Mouse (Mus musculus): ENCODE results near the gene Col8a2. TPM values are rescaled to one million over a fixed set of nuclear protein-coding genes. Genes with fewer than 3 reads are reported as not detected.

The Col8a2 gene
- total RNA-seq (2015; ENCODE audit: low replicate concordance) (not detected in 2 replicates), total RNA-seq (2017; ENCODE audit: low replicate concordance) (not detected in 2 replicates)

DNA sequence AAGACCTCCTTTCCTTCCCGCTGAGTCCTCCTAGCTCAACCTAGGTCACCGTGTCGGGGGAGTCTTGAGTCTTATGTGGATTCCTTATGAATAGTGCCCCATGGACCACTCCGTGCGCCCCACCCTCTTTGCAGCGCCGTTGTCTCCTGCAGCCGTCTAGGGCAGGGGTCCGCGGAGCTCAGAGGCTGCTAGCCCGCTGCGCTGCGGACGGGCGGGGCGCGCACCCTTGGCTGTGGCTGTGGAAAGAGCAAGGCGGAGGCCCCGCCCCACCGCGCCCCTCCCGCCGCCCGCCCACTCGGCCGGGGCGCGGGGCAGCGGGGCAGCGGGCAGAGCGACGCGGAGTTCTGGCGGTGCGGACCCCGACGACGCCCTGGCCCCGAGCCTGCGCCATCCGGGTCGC, at the start of gene Col8a2:
Gene Col8a2 (plus strand): TSS at position 302 of the 400 bp plus-strand sequence.
- ATAC-seq (replicated peaks; ENCODE audit: low FRiP score, poor library complexity, severe bottlenecking): no peak

DNA sequence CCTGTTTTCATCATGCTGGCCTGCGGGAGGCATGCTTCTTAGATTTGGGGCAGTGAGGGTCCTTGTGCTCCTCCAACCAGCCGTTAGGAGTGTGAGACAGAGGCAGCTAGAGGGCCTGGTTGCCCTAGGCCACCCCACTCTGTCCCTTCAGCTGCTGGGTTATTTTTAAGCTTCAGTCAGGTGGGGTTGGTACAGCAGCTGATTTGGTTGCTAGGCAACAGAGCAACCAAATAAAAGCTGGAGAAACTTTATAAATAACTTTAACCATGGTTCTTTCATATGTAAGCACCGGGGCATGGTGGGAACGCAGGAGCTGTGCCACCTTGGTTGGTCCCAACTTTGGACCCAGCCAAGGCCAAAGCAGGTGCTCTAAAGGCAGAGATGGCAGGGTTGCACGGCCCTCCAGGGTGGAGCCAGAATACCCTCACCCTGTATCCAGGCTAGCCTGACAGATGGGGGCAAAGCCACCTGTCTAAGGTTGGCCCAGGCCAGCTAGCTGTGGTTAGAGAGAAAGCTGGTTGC, 48.8 kb upstream of the Col8a2 start:
- ATAC-seq (replicated peaks; ENCODE audit: low FRiP score, poor library complexity, severe bottlenecking): no peak

DNA sequence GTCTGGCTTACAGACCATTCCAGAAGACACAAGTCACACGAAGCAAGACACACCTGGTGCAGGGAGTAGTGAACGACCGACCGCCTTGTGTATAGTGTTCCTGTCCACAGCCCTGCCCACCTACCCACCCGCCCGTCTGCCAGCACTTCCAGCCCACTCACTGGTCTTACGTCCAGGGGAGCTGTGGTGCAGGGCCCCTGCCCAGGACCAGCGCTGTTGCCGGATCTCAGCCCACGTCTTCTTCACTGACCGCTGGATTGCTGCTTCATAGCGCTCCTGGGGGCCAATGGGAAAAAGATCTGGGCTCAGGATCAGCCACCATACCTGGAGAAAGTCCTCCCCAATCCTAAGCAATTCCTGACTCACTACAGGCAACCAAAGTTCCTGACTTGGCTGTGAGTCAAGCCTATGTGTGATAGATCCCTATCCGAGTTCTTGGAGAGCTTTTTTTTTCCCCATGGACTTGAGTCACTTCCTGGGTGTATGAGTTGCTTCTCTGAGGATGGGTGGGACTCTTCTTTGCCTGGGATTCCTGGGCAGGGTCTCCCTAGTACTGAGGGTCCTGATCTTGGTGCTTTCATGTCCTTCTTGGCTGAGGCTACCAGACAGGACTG, 46.6 kb upstream of the Col8a2 start:
- no peak for ATAC-seq (replicated peaks; ENCODE audit: low FRiP score, poor library complexity, severe bottlenecking)

DNA sequence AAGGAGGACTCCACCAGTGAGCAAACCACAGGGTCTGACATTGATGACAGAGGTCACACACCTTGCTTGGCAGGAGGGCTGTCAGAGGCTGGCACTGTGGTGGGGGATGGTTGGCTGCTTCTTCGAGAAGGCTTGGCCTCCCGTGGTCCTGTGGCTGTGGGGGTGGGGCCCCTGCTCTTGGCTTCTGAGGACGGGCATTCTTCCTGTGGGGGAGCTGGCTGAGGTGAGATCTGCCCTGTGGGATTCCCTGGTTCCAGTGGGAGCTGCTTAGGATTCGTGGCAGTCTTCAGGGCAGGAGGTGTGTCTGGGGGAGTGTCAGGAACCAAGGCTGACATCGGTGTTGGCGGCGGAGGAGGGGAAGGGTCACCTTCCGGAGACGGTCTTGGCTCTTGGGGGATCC, 44.6 kb upstream of the Col8a2 start:
- no peak for ATAC-seq (replicated peaks; ENCODE audit: low FRiP score, poor library complexity, severe bottlenecking)

DNA sequence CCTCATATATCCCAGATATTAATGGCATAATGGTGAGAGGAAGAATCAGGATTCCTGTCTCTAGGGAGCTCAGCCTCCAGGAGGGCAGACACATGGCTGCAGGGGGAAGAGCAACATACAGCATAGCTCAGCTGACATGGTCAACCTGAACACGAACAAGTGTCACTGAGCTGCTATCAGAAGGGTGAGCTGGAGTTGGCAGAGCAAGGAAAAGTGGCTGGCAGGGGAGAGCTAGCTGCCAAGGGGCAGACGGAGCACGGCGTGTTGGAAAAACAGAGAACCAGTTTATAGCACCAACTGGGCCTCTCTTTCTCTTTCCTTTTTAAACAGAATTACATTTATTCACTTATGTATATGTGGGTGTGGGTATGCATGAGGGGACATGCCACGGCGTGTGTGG, 44.1 kb upstream of the Col8a2 start:
- no peak for ATAC-seq (replicated peaks; ENCODE audit: low FRiP score, poor library complexity, severe bottlenecking)

DNA sequence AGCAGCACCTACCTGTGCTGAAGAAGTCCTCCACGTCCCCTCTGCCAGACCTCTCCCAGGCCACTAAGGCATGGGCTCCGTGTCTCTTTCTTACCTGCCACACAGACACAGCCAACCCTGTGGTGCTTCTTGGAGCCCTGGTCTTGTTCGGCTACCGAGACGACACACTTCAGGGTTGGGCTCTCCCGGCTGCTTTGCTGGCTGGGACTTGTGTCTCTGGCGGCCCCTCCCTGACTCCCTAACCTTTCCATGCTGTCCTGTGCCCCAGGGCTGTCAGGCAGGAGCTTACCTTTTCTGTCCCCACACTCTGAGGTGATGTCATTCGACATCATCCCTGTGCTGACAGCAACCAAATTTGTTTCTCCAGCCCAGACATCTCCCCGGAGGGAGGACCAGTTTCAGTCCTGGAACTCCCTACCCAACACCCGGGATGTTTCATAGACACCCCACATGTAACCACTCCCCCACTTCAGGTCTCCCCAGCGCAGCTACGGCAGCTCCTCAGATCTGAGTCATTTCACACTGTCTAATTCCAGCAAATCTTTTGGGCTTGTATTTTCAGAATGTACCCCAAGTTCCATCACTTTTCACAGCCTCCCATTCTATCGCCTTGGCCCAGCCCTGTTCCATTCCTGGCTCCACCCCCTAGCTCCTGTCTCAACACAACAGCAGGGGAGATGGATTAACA, 40.2 kb upstream of the Col8a2 start:
- no peak for ATAC-seq (replicated peaks; ENCODE audit: low FRiP score, poor library complexity, severe bottlenecking)

DNA sequence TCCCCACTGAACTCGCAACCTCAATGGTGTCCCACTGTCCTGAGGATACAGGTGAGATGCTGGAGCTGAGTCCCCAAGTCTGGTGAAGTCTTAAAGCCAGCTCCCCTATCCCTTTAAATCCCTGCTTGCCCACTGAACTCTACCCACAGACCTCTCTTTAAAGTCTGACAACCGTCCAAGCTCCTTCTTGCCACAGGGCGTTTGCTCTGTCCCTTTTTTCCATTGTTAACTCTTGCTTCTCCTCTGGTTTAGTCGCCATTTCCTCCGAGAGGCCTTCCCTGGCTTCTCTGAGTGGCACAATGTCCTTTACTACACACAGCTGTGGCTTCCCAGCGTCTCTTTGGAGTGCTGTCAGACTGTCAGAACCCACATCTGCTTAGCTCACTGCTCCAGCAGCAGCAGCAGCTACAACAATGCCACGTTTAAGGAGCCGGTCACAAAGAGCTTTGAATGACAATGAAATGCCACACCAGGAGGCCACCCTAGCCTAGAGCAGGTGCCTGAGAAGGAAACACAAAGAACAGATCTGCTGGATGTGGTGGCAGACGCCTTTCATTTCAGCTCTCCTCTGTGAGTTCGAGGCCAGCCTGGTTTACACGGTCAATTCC, 38.2 kb upstream of the Col8a2 start:
- ATAC-seq (replicated peaks; ENCODE audit: low FRiP score, poor library complexity, severe bottlenecking): no peak

DNA sequence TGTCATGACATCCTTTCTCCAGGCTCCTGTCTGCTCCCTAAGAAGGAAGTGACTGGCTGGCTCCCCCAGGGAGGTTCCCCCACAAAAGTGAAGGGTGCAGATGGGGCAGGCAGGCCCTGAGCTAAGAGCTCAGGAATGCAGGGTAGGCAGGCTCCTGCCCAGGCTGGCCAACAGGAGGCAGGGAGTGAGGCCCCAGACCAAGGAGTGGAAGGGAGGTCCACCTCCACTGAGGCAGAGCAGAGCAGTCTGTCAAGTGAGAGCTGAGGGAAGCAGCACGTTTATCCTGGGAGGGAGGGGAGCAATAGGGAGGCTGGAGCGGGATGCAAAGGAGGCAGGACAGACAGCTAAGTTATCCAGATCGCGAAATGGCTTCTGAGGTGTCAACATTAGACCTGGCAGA, 35.9 kb upstream of the Col8a2 start:
- no peak for ATAC-seq (replicated peaks; ENCODE audit: low FRiP score, poor library complexity, severe bottlenecking)

DNA sequence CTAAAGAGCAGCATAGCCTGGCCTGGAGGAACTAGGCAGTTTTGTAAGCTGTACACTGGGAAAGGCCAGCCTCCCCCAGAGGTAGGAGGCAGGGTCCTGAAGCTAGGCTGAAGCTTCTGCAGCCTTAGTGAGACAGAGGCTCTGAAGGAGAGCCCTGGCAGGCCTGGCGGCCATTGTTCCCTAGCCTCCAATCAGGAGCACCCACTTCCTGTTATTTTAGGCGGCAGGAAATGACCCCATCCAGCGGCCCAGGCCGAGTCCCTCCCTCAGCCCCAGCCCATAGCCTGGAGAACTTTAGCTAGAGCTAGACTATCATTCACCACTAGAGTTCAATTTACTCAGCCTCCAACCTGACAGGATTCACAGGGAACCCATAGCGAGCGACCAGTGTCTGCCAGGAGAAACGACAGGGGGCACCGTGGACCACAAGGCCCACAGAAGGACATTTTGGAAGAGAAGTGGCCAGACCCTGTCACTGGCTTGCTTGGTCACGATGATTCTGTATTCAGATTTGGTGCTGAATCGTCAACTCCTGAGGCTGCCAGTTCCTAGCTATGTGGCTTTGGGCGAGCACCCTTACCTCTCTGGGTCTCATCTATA, 34.8 kb upstream of the Col8a2 start:
- no peak for ATAC-seq (replicated peaks; ENCODE audit: low FRiP score, poor library complexity, severe bottlenecking)

DNA sequence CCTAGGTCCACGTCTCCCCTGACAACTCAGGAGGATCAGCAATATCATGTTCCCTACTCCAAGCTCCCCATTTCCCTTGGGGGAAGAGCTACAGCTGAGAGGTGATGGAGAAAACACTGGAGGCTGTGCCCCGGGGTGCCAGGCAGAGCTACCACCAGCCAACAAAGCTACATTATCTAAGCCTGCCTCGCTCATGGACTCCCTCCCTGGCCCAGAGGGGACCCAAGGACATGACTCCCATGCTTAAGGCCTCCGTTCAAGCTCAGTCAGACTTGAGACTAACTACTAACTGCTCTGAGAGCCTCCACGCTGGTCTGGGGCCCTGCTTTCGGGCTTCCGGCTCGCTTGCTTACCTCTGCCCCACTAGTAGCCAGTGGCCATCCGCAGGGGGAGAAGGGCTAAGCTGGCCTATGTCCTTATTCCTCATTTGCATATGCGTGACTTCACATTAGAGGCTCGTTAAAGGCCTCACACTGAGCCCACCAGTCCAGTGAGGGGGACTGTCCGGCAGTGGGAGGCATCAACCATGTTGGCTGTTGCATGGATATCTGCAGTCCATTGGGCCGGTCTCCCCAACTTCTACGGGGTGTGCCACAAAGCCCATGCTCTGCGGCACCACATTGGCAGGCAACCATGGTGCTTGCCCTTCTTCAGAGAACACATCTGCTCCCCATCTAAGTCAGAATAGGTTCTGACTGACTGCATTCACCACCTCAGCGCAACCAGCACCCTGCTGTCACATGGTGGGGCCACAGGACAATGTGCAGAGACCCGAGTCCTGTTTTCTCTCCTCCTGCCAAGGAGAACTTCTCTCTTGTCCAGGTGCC, 34.0 kb upstream of the Col8a2 start:
- ATAC-seq (replicated peaks; ENCODE audit: low FRiP score, poor library complexity, severe bottlenecking): no peak

DNA sequence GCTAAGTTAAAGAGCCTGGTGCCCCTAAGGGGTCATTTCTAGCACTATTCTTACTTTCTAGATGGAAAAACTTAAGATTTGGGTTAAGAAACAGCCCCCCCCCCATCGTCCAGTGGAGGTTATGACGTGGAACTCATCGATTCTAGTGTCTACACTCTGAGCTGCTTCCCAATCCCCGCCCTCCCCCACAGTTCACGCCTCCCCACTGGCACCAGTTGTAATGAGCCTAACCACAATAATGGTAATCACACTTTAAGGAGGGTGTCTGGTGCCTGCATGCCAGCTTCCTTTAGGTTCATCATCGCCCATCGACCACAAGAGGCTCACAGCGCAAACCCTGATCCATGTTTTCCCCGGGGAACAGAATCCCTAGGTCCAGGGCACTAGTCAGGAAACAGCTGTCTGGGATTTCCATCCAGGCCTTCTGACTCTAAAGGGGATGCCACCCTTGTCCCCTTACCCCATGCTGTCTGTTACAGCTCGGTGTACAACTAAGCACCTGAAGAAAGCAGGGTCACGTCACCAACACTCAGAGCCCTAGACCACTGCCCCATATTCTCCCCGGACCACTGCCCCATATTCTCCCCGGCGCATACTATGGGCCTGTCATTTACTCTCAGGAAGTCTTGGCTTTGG, 32.8 kb upstream of the Col8a2 start:
- ATAC-seq (replicated peaks; ENCODE audit: low FRiP score, poor library complexity, severe bottlenecking): no peak

DNA sequence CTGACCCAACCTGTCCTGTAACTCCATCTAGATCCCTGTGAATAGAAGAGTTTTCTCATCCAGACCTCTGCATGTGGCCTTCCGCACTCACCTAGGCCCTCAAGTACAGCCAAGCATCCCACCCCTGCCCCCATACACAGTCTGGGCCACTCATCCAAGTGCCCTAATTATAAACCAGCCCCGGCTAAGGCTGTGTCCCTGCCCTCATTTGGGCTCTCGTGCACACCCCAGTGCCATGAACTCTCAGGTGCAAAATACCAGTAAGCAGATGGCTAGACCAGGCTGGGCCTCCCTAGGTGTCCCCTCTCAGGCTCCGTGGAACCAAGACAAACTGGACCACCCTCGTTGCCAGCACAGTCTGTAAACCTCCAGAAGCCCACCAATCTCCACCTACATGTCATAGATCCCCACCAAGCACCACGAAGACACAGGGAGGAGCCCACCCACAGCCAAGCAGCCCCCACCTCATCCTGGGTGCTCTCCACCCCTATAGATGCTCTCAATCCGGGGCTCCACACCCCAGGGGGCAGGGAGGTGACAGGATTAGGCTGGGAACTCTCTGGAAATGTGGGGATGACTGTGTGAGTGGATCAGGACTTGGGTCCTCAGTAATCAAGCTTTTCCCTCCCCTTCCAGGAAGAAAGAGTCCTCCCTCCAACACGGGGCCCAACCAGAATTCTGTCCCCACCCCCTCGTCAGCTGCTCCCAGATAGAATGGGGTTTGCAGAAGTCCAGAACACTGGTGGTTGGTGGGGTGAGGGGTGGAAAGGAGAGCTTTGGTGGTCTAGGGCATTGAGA, 32.1 kb upstream of the Col8a2 start:
- no peak for ATAC-seq (replicated peaks; ENCODE audit: low FRiP score, poor library complexity, severe bottlenecking)

DNA sequence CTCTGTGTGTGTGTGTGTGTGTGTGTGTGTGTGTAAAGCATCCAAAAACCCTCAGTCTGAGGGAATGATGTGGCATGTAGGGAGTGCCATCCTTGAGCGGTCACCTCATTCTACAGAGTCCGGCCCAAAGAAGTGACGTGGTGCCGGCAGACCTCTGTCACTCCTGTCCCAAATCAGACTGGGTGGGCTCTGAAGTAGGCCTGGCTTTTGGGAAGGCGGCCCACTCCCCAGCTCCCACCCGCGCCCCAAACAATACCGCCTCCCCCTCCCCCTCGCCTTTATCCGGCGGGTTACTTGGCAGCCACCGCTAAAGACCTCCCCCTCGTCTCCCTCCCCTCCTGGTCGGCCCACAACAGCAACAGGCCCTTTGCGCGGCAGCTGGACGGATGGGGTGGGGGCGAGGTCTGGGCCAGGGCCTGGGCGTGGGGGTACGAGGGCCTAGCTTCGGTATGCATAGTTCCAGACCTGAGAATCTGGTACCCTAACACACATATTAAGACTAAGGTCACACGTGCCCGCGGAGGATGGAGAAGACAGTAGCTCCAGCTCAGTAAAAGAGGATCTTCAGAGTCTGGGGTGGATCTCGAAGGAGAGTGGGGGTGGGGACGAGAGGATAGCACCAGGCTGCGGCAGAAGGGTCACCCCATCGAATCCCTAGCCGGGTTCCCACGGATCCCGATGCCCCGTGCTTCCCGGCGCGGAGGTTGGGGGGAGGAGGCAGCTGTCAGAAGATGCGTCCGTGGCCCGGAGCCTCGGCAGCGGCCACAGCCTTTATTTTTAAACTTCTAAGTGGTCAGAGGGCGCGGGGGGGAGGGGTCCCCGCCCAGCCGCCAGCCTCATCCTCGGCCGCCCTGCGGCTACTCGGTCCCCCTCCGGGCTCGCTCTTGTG, 31.2 kb upstream of the Col8a2 start:
- ATAC-seq (replicated peaks; ENCODE audit: low FRiP score, poor library complexity, severe bottlenecking): no peak

DNA sequence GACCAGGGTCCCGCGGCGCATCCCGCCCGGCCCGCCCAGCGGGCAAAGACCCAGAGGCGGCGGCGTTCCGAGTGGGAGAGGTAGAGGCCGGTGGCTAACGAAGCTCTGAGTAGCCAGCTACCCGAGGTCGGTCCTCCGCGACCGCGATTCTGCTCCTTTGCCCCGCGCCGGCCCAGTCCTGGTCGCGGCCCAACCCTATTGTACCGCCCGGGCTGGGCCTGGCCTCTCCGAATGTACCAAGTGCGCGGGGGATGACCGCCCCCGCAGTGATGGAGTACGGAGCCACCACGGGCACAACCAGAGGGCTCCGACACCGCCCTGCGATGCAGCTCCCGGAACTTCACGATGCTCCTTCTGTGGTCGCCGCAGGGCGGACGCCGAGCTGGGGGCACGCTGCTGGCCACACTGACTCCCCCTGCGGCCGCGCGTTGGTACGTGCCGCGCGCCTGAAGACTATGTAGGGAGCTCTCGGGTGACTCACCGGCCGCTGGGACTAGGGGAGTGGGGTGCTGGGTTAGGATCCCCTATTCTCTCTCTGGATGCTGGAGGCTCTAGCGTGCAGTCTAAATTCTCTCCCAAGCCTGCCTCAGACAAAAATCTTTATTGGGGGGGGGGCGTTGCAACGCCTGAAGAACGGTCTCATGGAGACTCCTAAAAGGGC, 30.3 kb upstream of the Col8a2 start, which contains the start of gene Map7d1:
Gene Map7d1 (minus strand): TSS at position 213 of the 661 bp plus-strand sequence.
- ATAC-seq (replicated peaks; ENCODE audit: low FRiP score, poor library complexity, severe bottlenecking): peak; percentile 72

DNA sequence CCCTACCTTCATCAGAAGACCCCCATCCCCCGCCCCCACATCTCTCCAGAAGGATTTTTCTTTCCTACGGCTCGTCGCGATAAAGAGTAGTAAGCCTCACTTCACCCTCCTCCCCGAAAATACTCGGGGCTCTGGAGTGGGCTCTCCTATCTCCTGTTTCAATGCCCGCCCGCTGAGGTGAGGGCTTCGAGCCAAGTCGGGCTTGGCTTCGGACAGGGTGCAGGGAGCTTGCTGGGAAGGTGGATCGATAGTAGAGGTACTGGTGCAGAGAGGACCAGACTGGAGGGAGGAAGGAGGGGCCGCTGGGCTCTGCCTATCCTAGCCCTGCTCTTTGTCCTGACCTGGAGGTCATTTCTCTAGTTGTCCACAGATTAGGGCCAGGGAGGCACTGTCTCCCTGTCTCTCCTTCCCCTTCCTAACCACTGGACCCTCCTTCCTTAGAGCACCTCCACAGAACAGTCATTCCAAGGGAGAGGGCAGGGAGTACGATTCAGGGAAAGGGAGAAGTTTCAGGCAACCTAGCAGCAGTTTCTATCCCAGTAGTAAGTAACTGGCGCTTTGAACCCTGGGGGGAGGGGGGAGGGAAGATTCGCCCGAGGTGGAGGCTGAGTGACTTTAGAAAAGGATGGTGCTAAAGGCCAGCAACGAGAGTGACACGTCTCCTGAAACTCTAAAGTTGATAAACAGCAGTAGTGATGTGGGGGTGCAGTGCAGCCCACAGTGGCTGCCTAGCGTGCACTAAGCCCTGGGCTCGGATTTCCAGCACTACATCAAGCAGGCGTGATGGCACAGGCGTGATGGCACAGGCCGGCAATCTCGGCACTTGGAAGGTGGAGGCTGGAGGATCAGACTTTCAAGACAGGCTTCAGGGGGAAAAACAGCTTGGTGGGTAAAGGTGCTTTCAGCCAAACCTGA, 29.4 kb upstream of the Col8a2 start:
- no peak for ATAC-seq (replicated peaks; ENCODE audit: low FRiP score, poor library complexity, severe bottlenecking)

DNA sequence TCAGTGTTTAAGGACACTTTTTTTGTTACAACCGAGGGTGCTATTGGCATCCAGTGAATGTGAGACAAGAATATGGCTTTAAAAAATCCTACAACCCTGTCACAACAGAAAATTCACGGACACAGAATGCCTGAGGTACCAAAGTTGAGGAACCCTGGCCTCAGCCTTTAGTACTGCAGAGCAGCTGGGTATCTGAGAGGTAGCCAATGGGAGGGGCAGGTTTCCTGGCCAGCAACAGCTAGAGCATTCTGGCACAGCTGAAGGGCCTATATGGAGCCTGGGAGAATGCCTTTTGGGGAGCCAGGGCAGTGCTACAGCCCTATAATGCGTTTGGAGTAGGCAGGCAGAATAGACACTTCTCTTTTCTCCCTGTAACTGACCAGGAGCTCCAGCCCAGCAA, 27.5 kb upstream of the Col8a2 start:
- ATAC-seq (replicated peaks; ENCODE audit: low FRiP score, poor library complexity, severe bottlenecking): no peak
